Mouse (Mus musculus): ENCODE data around the gene Grik5.

DNA sequence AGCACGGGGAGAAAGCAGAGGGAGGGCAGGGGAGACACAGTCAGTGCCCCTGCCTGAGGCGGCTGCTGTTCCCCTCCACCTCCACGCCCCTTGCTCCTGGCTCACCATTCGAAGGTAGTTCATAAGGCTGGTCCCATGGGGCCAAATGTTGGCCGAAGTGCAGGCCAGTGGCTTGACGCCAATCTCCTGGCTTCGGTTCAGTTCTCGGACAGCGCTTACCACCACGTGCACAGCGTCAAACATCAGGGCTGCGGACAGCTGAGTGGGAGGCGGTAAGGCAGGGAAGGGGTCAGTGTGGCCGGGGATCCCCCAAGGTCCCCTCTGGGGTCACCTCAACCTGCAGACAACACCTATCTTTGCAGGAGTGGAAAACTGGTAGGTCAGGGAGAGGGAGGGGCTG is 13.3 kb downstream of the Grik5 start:
- no peak for TF ChIP-seq CTCF (IDR thresholded peaks at IDR 0.05; ENCODE audit: extremely low read depth, insufficient read length, insufficient replicate concordance, low read depth, low read length)
- no peak for TF ChIP-seq POLR2A (IDR thresholded peaks at IDR 0.05; ENCODE audit: low read depth, low read length)

All from small intestine, adult 2 months (tissue).